Mouse (Mus musculus) spleen, adult 2 months (tissue): ENCODE data around the gene Med12l. TPM values are rescaled to one million over a fixed set of nuclear protein-coding genes. Genes with fewer than 3 reads are reported as not detected.

ENCODE experiments used
- DNase-seq, 2 experiments: peaks; one replicate each; pipeline versions ENCODE4 v3.0.0 to v3.0.0-alpha.2; 2012 to 2021; ENCODE audit warnings: low spot score in 2 of 2, low read depth in 1 of 2
- H3K27ac ChIP-seq: fragments of 200-500 bp; 2 replicates; pipeline ENCODE4 v1.5.1; 2012; ENCODE audit warnings: low read length, inconsistent platforms; ENCODE audit not compliant: insufficient read depth
- H3K27me3 ChIP-seq: fragments of 200-500 bp; 2 replicates; pipeline ENCODE4 v1.6.1; 2012; ENCODE audit warnings: mild to moderate bottlenecking, moderate library complexity, low read length, inconsistent platforms; ENCODE audit not compliant: control insufficient read depth, insufficient read depth
- H3K36me3 ChIP-seq: fragments of 200-500 bp; 2 replicates; pipeline ENCODE4 v1.6.1; 2012; ENCODE audit warnings: mild to moderate bottlenecking, low read length, inconsistent platforms; ENCODE audit not compliant: control insufficient read depth, insufficient read depth
- H3K4me1 ChIP-seq: fragments of 200-500 bp; 2 replicates; pipeline ENCODE4 v1.6.1; 2011; ENCODE audit warnings: inconsistent platforms; ENCODE audit not compliant: control insufficient read depth, insufficient read depth, insufficient read length
- H3K4me3 ChIP-seq: fragments of 200-500 bp; 2 replicates; pipeline ENCODE4 v1.5.1; 2011; ENCODE audit warnings: mild to moderate bottlenecking, inconsistent platforms; ENCODE audit not compliant: insufficient read depth, insufficient read length; ENCODE audit errors: extremely low read depth
- CTCF ChIP-seq: fragments of 200-500 bp; IDR thresholded peaks from 2 replicates; pipeline ENCODE4 v1.5.1; 2011; ENCODE audit warnings: mild to moderate bottlenecking, inconsistent platforms; ENCODE audit not compliant: insufficient read depth, insufficient read length, insufficient replicate concordance; ENCODE audit errors: extremely low read depth
- POLR2A ChIP-seq: fragments of 200-500 bp; IDR thresholded peaks from 2 replicates; pipeline ENCODE4 v1.6.1; 2011; ENCODE audit warnings: low read depth, low read length, inconsistent platforms
- WGBS: fragments of 180-500 bp; shearing (Covaris S2); methylation state at CpG from one replicate; pipeline ENCODE4 v1.1.7; 2018; 5-methylcytosine and 5-hydroxymethylcytosine counted together
- polyA plus RNA-seq: library from polyadenylated mRNA; depleted of rRNA; stranded (reverse); fragments of >200 nt; gene quantifications from 2 replicates; pipeline ENCODE4 v1.2.3, GENCODE M21; 2012

The Med12l gene
- polyA plus RNA-seq, 1 experiment: 2.0 TPM

- Histone ChIP-seq H3K4me1 (no peaks in the 10 kb centered on the region), H3K36me3 (no peaks in the 10 kb centered on the region), H3K27me3 (no peaks in the 10 kb centered on the region), H3K27ac (no peak overlapping the region), H3K4me3 (no peak overlapping the region)
- no peak for DNase-seq
- WGBS: 81% methylated on average over 4 of the region's 4 CpGs
- TF ChIP-seq CTCF: no peak
- no peak for TF ChIP-seq POLR2A
These were observed 180.0 kb downstream of the Med12l start for GRCm38 (mm10) chr3:59185662-59186061.

GRCm38 (mm10) chr3:59187336-59187735 lies 181.7 kb downstream of the Med12l start:
- no peak overlapping the region for H3K27ac ChIP-seq
- H3K36me3 ChIP-seq: no peaks in the 10 kb centered on the region
- no peaks in the 10 kb centered on the region for H3K27me3 ChIP-seq
- TF ChIP-seq POLR2A: no peak
- no peak for TF ChIP-seq CTCF
- DNase-seq: no peak
- H3K4me3 ChIP-seq: no peak overlapping the region
- no peaks in the 10 kb centered on the region for H3K4me1 ChIP-seq
- WGBS: 89% methylated on average over 4 of the region's 4 CpGs

GRCm38 (mm10) chr3:59191674-59192073 lies 186.0 kb downstream of the Med12l start:
- 96% methylated on average over 6 of the region's 6 CpGs for WGBS
- no peak overlapping the region for H3K27ac ChIP-seq
- TF ChIP-seq CTCF (no peak), POLR2A (no peak)

GRCm38 (mm10) chr3:59194099-59194498 lies 188.5 kb downstream of the Med12l start:
- no peaks in the 10 kb centered on the region for H3K36me3 ChIP-seq
- no peak overlapping the region for H3K27ac ChIP-seq
- TF ChIP-seq CTCF (no peak), POLR2A (no peak)
- 90% methylated on average over 7 of the region's 7 CpGs for WGBS
- no peak for DNase-seq
- no peaks in the 10 kb centered on the region for H3K27me3 ChIP-seq
- H3K4me3 ChIP-seq: no peak overlapping the region
- no peaks in the 10 kb centered on the region for H3K4me1 ChIP-seq

More at GRCm38 (mm10) chr3:59191674-59192073, 186.0 kb downstream of the Med12l start:
- no peak overlapping the region for H3K4me3 ChIP-seq
- no peaks in the 10 kb centered on the region for H3K36me3 ChIP-seq
- H3K27me3 ChIP-seq: no peaks in the 10 kb centered on the region
- no peaks in the 10 kb centered on the region for H3K4me1 ChIP-seq
- no peak for DNase-seq

GRCm38 (mm10) chr3:59194938-59195337 lies 189.3 kb downstream of the Med12l start, which contains the start of gene Gpr87:
Gene Gpr87, minus strand, starts transcription at chr3:59195104.
- Histone ChIP-seq H3K4me3 (no peak within 1 kb of the TSS), H3K36me3 (no peaks in the 10 kb centered on the region), H3K4me1 (no peaks in the 10 kb centered on the region), H3K27ac (no peak within 1 kb of the TSS), H3K27me3 (no peaks in the 10 kb centered on the region)
- WGBS: 90% methylated on average over 7 of the region's 7 CpGs
- DNase-seq: no peak
- TF ChIP-seq CTCF (no peak), POLR2A (no peak)

- TF ChIP-seq CTCF: no peak
- TF ChIP-seq POLR2A: no peak
- Histone ChIP-seq H3K4me1 (peaks cover 12% of the 10 kb centered on the region), H3K27ac (no peak overlapping the region), H3K27me3 (no peaks in the 10 kb centered on the region), H3K36me3 (no peaks in the 10 kb centered on the region), H3K4me3 (no peak overlapping the region)
- no peak for DNase-seq
- WGBS: 84% methylated on average over 4 of the region's 4 CpGs
These were observed 191.8 kb downstream of the Med12l start for GRCm38 (mm10) chr3:59197329-59197948.

- Histone ChIP-seq H3K27ac (no peak overlapping the region), H3K27me3 (no peaks in the 10 kb centered on the region), H3K36me3 (no peaks in the 10 kb centered on the region), H3K4me1 (peaks cover 32% of the 10 kb centered on the region), H3K4me3 (no peak overlapping the region)
- no peak for TF ChIP-seq POLR2A
- no peak for TF ChIP-seq CTCF
- no peak for DNase-seq
- WGBS: 56% methylated on average over 8 of the region's 8 CpGs
These were observed 198.3 kb downstream of the Med12l start for GRCm38 (mm10) chr3:59203802-59204520.
